Mouse (Mus musculus) E14TG2a.4 (cell line): ENCODE results near the gene Plekha7.

Source experiments
- CTCF ChIP-seq: conservative IDR thresholded peaks from 2 replicates; pipeline ENCODE4 v1.5.1; 2014; ENCODE audit warnings: low read length
- NANOG ChIP-seq: IDR thresholded peaks from 2 replicates; pipeline ENCODE4 v1.6.1; 2014; ENCODE audit warnings: borderline replicate concordance, low read length, mixed read lengths
- POU5F1 ChIP-seq: IDR thresholded peaks from 2 replicates; pipeline ENCODE4 v1.6.1; 2014; ENCODE audit warnings: low read length, borderline replicate concordance

DNA sequence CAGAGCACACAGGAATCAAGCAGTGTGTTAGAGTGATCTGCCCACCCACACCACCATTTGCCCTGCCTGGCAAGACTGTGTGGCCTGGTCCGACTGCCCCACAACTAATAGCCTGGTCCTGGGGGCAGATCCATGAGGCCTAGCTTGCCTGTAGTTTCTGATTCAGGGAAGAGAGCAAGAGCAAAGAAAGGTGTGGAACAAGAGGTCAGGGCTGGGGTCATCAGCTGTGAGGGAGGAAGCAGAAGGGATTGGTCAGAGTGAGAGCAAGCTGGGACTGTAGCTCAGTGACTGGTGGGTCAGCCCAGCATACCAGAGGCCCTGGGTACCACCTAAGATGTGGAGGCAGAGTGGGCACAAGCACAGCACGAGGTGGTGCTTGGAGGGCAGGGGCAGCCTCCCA is 181.1 kb downstream of the Plekha7 start:
- TF ChIP-seq CTCF (no peak), NANOG (no peak), POU5F1 (no peak)
